Mouse (Mus musculus): ENCODE measurements around the gene Olfr1383. TPM values are rescaled to one million over a fixed set of nuclear protein-coding genes. Genes with fewer than 3 reads are reported as not detected.

Olfr1383 gene
- polyA plus RNA-seq, 1 experiment, result not detected

Other genes with a start within 250 kb of the Olfr1383 start
- gene Olfr1393, start 241.3 kb upstream of the Olfr1383 start, polyA plus RNA-seq (2011; ENCODE audit: insufficient read depth, insufficient read length, low replicate concordance, missing spikeins), result 0.50 TPM in 1 of 2 replicates, not detected in the other
- not detected in 2 replicates for gene Olfr1392, start 234.4 kb upstream of the Olfr1383 start, polyA plus RNA-seq (2011; ENCODE audit: insufficient read depth, insufficient read length, low replicate concordance, missing spikeins)
- gene Olfr10, start 214.9 kb upstream of the Olfr1383 start, polyA plus RNA-seq (2011; ENCODE audit: insufficient read depth, insufficient read length, low replicate concordance, missing spikeins), result not detected in 2 replicates
- gene Olfr1391, start 196.9 kb upstream of the Olfr1383 start, polyA plus RNA-seq (2011; ENCODE audit: insufficient read depth, insufficient read length, low replicate concordance, missing spikeins), result not detected in 2 replicates
- gene Olfr1390, start 184.5 kb upstream of the Olfr1383 start, polyA plus RNA-seq (2011; ENCODE audit: insufficient read depth, insufficient read length, low replicate concordance, missing spikeins), result not detected in 2 replicates
- gene Olfr1389, start 96.6 kb upstream of the Olfr1383 start, polyA plus RNA-seq (2011; ENCODE audit: insufficient read depth, insufficient read length, low replicate concordance, missing spikeins), result not detected in 2 replicates
- 0.54 and 0.65 TPM in 2 replicates for gene Olfr1388, start 83.0 kb upstream of the Olfr1383 start, polyA plus RNA-seq (2011; ENCODE audit: insufficient read depth, insufficient read length, low replicate concordance, missing spikeins)
- not detected in 2 replicates for gene Olfr1387, start 64.3 kb upstream of the Olfr1383 start, polyA plus RNA-seq (2011; ENCODE audit: insufficient read depth, insufficient read length, low replicate concordance, missing spikeins)
- not detected in 2 replicates for gene Olfr1386, start 54.6 kb upstream of the Olfr1383 start, polyA plus RNA-seq (2011; ENCODE audit: insufficient read depth, insufficient read length, low replicate concordance, missing spikeins)
- gene Olfr1385, start 30.6 kb upstream of the Olfr1383 start, polyA plus RNA-seq (2011; ENCODE audit: insufficient read depth, insufficient read length, low replicate concordance, missing spikeins), result 1.1 TPM in 2 replicates
- gene Olfr1384, start 12.9 kb upstream of the Olfr1383 start, polyA plus RNA-seq (2011; ENCODE audit: insufficient read depth, insufficient read length, low replicate concordance, missing spikeins), result not detected in 2 replicates
- not detected in 2 replicates for gene Olfr1382, start 8.6 kb downstream of the Olfr1383 start, polyA plus RNA-seq (2011; ENCODE audit: insufficient read depth, insufficient read length, low replicate concordance, missing spikeins)
- gene Olfr1381, start 23.8 kb downstream of the Olfr1383 start, polyA plus RNA-seq (2011; ENCODE audit: insufficient read depth, insufficient read length, low replicate concordance, missing spikeins), result not detected in 2 replicates
- gene Olfr1380, start 37.2 kb downstream of the Olfr1383 start, polyA plus RNA-seq (2011; ENCODE audit: insufficient read depth, insufficient read length, low replicate concordance, missing spikeins), result not detected in 2 replicates
- 4.3 and 4.9 TPM in 2 replicates for gene Flt4, start 89.6 kb downstream of the Olfr1383 start, polyA plus RNA-seq (2011; ENCODE audit: insufficient read depth, insufficient read length, low replicate concordance, missing spikeins)
- gene Scgb3a1, start 144.0 kb downstream of the Olfr1383 start, polyA plus RNA-seq (2011; ENCODE audit: insufficient read depth, insufficient read length, low replicate concordance, missing spikeins), result 2.1 TPM in 1 of 2 replicates, not detected in the other
- gene Cnot6, start 193.1 kb downstream of the Olfr1383 start, polyA plus RNA-seq (2011; ENCODE audit: insufficient read depth, insufficient read length, low replicate concordance, missing spikeins), result 19.7 and 20.2 TPM in 2 replicates